Mouse (Mus musculus): ENCODE measurements at regions not wholly inside any gene's neighbourhood (a gene's known extent, or its start where the extent isn't known, plus 50 kb on each side); places are given as distances from the start of the nearest gene placed in this dataset.

- Histone ChIP-seq H3K36me3 (replicated peaks; ENCODE audit: control insufficient read depth, insufficient read depth) (no peaks in the 10 kb centered on the region), H3K4me3 (replicated peaks; ENCODE audit: low read length) (no peak overlapping the region), H3K27ac (no peak overlapping the region), H3K4me1 (replicated peaks; ENCODE audit: control insufficient read depth, insufficient read depth, low read length) (no peaks in the 10 kb centered on the region), H3K4me2 (replicated peaks) (no peak overlapping the region), H3K27me3 (ENCODE audit: control insufficient read depth, insufficient read depth, low read length) (no peaks in the 10 kb centered on the region), H3K9ac (no peak overlapping the region), H3K9me3 (ENCODE audit: control insufficient read depth, low read length) (no peaks in the 10 kb centered on the region)
- ATAC-seq (ENCODE audit: low FRiP score) (no peak), DNase-seq (ENCODE audit: low spot score) (no peak)
- whole genome bisulfite sequencing = 92% methylated on average over 3 of the region's 3 CpGs
Measured at GRCm38 (mm10) chr1:161598167-161598566, 103.7 kb downstream of the Tnfsf18 start.

- H3K36me3 ChIP-seq (replicated peaks; ENCODE audit: control insufficient read depth, insufficient read depth) = no peaks in the 10 kb centered on the region
- no peak overlapping the region for H3K4me3 ChIP-seq (replicated peaks; ENCODE audit: low read length)
- 75% methylated on average over 1 of the region's 1 CpGs for WGBS
- DNase-seq (ENCODE audit: low spot score) (no peak), ATAC-seq (ENCODE audit: low FRiP score) (no peak)
- no peak overlapping the region for H3K4me2 ChIP-seq (replicated peaks)
- no peaks in the 10 kb centered on the region for H3K9me3 ChIP-seq (ENCODE audit: control insufficient read depth, low read length)
- no peak overlapping the region for H3K27ac ChIP-seq
- no peaks in the 10 kb centered on the region for H3K4me1 ChIP-seq (replicated peaks; ENCODE audit: control insufficient read depth, insufficient read depth, low read length)
- H3K9ac ChIP-seq = no peak overlapping the region
- H3K27me3 ChIP-seq (ENCODE audit: control insufficient read depth, insufficient read depth, low read length) = no peaks in the 10 kb centered on the region
Measured at GRCm38 (mm10) chr1:161576530-161576929, 82.1 kb downstream of the Tnfsf18 start.

- no peaks in the 10 kb centered on the region for H3K9me3 ChIP-seq (ENCODE audit: control insufficient read depth, low read length)
- H3K4me1 ChIP-seq (replicated peaks; ENCODE audit: control insufficient read depth, insufficient read depth, low read length) = no peaks in the 10 kb centered on the region
- ATAC-seq (ENCODE audit: low FRiP score) (peak; percentile 88; the same call in 1 of the 2 replicates), DNase-seq (ENCODE audit: low spot score) (peak; percentile 31)
- H3K9ac ChIP-seq = no peak overlapping the region
- WGBS = 59% methylated on average over 7 of the region's 7 CpGs
- no peak overlapping the region for H3K4me3 ChIP-seq (replicated peaks; ENCODE audit: low read length)
- H3K36me3 ChIP-seq (replicated peaks; ENCODE audit: control insufficient read depth, insufficient read depth) = no peaks in the 10 kb centered on the region
- H3K27ac ChIP-seq = no peak overlapping the region
- H3K27me3 ChIP-seq (ENCODE audit: control insufficient read depth, insufficient read depth, low read length) = no peaks in the 10 kb centered on the region
- H3K4me2 ChIP-seq (replicated peaks) = no peak overlapping the region
Measured at GRCm38 (mm10) chr1:161575939-161576338, 81.5 kb downstream of the Tnfsf18 start.

GRCm38 (mm10) chr1:161575171-161575570 is 80.7 kb downstream of the Tnfsf18 start:
- 94% methylated on average over 5 of the region's 5 CpGs for WGBS
- no peak for ATAC-seq (ENCODE audit: low FRiP score)

GRCm38 (mm10) chr1:161570762-161571161 is 76.3 kb downstream of the Tnfsf18 start:
- DNase-seq (ENCODE audit: low spot score) (no peak), ATAC-seq (ENCODE audit: low FRiP score) (no peak)
- Histone ChIP-seq H3K9ac (no peak overlapping the region), H3K36me3 (replicated peaks; ENCODE audit: control insufficient read depth, insufficient read depth) (no peaks in the 10 kb centered on the region), H3K27me3 (ENCODE audit: control insufficient read depth, insufficient read depth, low read length) (no peaks in the 10 kb centered on the region), H3K27ac (no peak overlapping the region), H3K9me3 (ENCODE audit: control insufficient read depth, low read length) (no peaks in the 10 kb centered on the region), H3K4me2 (replicated peaks) (no peak overlapping the region), H3K4me1 (replicated peaks; ENCODE audit: control insufficient read depth, insufficient read depth, low read length) (no peaks in the 10 kb centered on the region), H3K4me3 (replicated peaks; ENCODE audit: low read length) (no peak overlapping the region)
- whole genome bisulfite sequencing = 84% methylated on average over 3 of the region's 3 CpGs

More at GRCm38 (mm10) chr1:161575171-161575570, 80.7 kb downstream of the Tnfsf18 start:
- Histone ChIP-seq H3K27me3 (ENCODE audit: control insufficient read depth, insufficient read depth, low read length) (no peaks in the 10 kb centered on the region), H3K9ac (no peak overlapping the region), H3K4me2 (replicated peaks) (no peak overlapping the region), H3K9me3 (ENCODE audit: control insufficient read depth, low read length) (no peaks in the 10 kb centered on the region), H3K4me1 (replicated peaks; ENCODE audit: control insufficient read depth, insufficient read depth, low read length) (no peaks in the 10 kb centered on the region), H3K4me3 (replicated peaks; ENCODE audit: low read length) (no peak overlapping the region), H3K36me3 (replicated peaks; ENCODE audit: control insufficient read depth, insufficient read depth) (no peaks in the 10 kb centered on the region), H3K27ac (no peak overlapping the region)
- DNase-seq (ENCODE audit: low spot score) = no peak

GRCm38 (mm10) chr1:161567826-161568225 is 73.4 kb downstream of the Tnfsf18 start:
- Histone ChIP-seq H3K27me3 (ENCODE audit: control insufficient read depth, insufficient read depth, low read length) (no peaks in the 10 kb centered on the region), H3K9me3 (ENCODE audit: control insufficient read depth, low read length) (no peaks in the 10 kb centered on the region), H3K4me3 (replicated peaks; ENCODE audit: low read length) (no peak overlapping the region), H3K4me2 (replicated peaks) (no peak overlapping the region), H3K36me3 (replicated peaks; ENCODE audit: control insufficient read depth, insufficient read depth) (no peaks in the 10 kb centered on the region), H3K27ac (no peak overlapping the region), H3K4me1 (replicated peaks; ENCODE audit: control insufficient read depth, insufficient read depth, low read length) (no peaks in the 10 kb centered on the region), H3K9ac (no peak overlapping the region)
- no peak for ATAC-seq (ENCODE audit: low FRiP score)
- no peak for DNase-seq (ENCODE audit: low spot score)

GRCm38 (mm10) chr1:161560368-161560767 is 65.9 kb downstream of the Tnfsf18 start:
- Histone ChIP-seq H3K4me2 (replicated peaks) (no peak overlapping the region), H3K4me3 (replicated peaks; ENCODE audit: low read length) (no peak overlapping the region), H3K36me3 (replicated peaks; ENCODE audit: control insufficient read depth, insufficient read depth) (no peaks in the 10 kb centered on the region), H3K27ac (no peak overlapping the region), H3K4me1 (replicated peaks; ENCODE audit: control insufficient read depth, insufficient read depth, low read length) (no peaks in the 10 kb centered on the region), H3K27me3 (ENCODE audit: control insufficient read depth, insufficient read depth, low read length) (no peaks in the 10 kb centered on the region), H3K9me3 (ENCODE audit: control insufficient read depth, low read length) (no peaks in the 10 kb centered on the region), H3K9ac (no peak overlapping the region)
- no peak for DNase-seq (ENCODE audit: low spot score)
- ATAC-seq (ENCODE audit: low FRiP score) = no peak
- WGBS = 76% methylated on average over 3 of the region's 3 CpGs
